ENCODE assay signal across 2 mouse cellular contexts in the genomic region with DNA sequence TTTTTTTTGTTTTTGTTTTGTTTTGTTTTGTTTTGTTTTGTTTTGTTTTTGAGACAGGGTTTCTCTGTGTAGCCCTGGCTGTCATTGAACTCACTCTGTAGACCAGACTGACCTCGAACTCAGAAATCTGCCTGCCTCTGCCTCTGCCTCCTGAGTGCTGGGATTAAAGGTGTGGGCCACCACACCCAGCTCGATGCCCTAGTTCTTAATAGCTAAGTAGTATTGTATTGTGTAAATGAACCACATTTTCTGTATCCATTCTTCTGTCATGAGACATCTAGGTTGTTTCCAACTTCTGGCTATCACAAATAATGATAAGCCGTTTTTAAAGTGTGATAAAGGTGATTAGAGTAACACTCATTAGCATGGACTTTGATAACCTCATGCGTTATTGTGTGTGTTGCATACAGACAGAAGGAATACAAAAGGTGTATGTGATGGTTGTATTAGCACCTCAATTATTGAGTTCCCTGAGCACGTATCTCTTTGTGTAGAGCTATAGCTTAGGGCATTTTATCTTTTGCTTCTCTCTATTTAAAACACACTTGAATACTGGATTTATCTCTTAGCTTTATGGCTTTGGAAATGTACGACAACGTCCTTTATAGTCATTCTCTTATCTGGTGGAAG. TPM values are rescaled to one million over a fixed set of nuclear protein-coding genes. Genes with fewer than 3 reads are reported as not detected.
"Had no signal": no experiment of that assay in that cellular context is flagged by ENCODE, and none has a peak within 500 bp of the region (broad histone marks: within the 10 kb centered on the region; RNA-seq: fewer than 3 reads in every experiment).

No protein-coding gene starts in this region.

RNA-seq across cellular contexts. Expression of gene Kcnj3, which starts 49.8 kb away (rescaled TPM):
- polyA plus RNA-seq: inflammation-experienced regulatory T-cells, adult 6 months; kidney, embryonic 14.5 days had no signal
